Mouse (Mus musculus) induced T-regulatory cell, adult 2 months (primary cell): Measurements from ENCODE around the gene Smoc2.

Experiments used
- DNase-seq: peaks from one replicate; pipeline ENCODE4 v3.0.0-alpha.2; 2012; ENCODE audit warnings: low read depth

Smoc2 gene

DNA sequence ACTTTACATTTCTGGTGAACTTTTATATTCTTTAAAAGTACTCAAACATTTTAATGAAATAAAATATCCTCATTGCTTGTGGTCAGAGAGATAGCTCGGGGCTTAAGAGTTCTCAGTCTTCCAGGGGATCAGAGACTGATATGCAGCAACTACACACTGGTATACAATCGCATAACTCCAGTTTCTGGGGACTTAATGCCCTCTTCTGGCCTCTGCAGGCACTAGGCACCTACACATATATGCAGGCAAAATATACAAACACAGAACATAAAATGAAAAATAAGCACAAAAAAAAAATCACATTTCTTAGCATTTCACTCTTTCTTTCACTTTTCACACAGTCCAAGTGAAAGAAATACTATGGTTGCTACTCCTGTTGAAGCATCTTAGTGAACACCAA is 133.2 kb downstream of the Smoc2 start:
- no peak for DNase-seq

DNA sequence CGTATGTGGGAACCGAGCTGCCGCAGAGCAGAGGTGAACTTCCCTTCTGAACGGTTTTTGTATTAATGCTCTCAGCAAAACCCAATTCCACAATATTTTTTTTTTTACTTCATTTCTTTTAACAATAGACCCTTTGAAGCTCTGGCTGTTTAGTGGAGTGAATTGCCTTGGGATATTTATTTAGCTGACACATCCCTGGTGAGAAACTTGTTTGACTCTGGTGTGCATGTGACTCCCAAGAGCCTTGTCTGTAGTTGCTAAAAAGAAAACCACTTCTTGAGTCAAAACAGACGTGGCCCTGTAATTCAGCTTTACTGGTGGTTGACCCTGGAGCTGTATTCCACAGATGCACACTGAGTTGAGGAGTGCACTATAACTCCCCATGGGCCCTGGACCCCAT is 135.2 kb downstream of the Smoc2 start:
- DNase-seq: no peak

DNA sequence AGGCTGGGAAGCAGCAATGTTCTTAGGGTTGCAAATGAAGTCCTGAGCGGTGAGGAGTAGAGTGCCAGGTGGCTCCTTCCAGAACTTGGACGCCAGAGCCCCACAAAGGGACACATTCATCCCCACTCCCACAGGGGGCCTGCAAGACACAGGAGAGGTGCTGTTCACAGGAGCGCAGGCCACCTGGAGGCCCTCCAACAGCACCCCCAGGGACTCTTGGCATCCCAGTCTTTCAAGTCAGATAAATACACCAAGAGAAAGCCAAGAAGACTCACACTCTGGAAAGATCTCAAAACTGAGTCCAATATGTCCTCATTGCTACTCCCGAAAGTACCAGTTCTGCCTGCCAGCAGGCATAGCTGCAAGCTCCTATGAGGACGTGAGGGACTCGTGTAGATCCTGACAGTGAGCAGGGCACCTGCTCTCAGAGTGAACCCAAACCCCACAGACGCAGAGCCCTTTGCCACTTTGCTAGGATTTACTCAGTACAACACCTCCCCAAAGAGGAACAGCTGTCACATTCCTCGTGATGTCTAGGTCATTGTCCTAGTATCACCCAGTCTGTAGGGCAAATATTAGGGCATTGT is 141.2 kb downstream of the Smoc2 start:
- DNase-seq: no peak

DNA sequence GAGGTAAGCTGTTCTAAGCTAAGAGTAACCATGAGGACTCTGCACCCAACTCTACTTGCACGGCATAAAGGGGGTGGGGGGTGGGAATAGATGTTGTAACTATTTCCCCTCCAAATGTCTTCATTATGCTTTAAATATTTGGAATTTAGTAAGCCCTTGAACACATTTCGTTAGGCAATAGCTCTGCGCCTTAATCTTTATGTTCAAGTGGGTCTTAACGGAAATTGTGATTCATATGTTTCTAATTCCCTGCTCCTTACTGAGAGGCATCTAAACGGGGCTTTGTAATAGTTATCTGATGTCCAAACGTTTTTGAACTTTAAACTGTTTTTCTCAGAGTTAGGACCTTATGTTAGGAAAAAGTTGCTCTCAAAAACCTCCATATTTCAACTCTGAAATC is 147.2 kb downstream of the Smoc2 start:
- DNase-seq: no peak

DNA sequence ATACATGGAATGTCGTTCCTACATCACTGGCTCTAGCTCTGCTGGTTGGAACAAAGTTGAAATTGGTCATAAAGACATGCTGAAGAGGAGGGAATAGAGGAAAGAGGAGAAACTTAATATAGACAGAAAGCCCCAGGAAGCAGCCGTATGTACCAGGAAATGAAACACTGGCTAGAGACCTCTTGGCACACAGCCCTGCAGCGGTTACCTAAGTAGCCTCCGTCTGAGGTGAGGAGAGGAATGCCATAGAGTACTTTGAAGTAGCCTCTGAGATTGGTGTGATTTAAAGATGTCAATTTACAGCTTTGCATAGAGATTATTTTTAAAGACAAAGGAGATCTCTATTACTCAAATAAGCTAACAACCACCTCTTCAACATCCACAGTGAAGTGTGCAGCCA is 155.4 kb downstream of the Smoc2 start:
- no peak for DNase-seq

DNA sequence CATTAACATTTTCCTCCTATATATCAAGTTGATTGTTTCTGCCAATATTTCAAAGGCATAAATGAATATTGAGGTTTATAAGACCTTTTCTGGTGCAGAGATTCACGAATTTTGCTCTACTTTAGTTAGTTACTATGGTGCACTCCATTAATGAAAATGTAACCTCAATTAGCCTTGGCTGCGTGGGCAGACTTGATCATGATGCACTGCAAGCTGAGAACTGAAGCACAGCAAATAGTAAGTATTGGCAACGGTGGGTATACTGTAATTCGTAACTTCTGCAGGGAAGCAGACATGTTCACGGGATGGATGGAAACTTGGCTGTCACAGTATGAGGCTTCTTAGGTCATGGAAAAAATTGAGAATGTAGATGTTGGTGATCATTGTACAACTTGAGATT is 166.3 kb downstream of the Smoc2 start:
- DNase-seq: no peak

DNA sequence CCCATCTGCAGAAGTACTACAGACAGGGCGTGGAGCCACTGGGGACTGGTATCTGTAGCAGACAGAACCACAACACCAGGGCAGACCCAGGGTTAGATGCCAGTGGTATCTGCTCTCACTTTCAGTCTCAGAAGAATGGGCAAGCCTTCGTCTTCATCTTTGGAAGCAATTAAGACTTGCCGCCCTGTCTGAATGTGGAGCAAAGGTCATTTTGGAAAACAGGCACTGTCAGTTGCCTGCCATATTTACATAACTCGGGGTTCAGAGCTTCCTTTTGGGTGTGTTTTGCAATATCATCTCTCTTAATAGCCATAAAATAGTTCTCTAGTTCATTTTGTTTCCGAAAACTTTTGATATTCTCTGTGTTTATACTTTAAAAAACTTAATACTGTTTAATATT is 168.0 kb downstream of the Smoc2 start:
- DNase-seq: no peak
